Mouse (Mus musculus): ENCODE results near the gene Podxl2. TPM values are rescaled to one million over a fixed set of nuclear protein-coding genes. Genes with fewer than 3 reads are reported as not detected.

The Podxl2 gene
- total RNA-seq, 2 experiments from 2014 or later: 63.1 to 63.5 TPM

- DNase-seq (ENCODE audit: low spot score): no peak
These were observed 71.8 kb downstream of the Podxl2 start for GRCm38 (mm10) chr6:88803051-88803450.

GRCm38 (mm10) chr6:88800735-88801134 is 74.1 kb downstream of the Podxl2 start:
- DNase-seq (ENCODE audit: low spot score): no peak

GRCm38 (mm10) chr6:88800191-88800590 is 74.7 kb downstream of the Podxl2 start:
- DNase-seq (ENCODE audit: low spot score): no peak

GRCm38 (mm10) chr6:88794561-88794971 is 80.3 kb downstream of the Podxl2 start:
- no peak for DNase-seq (ENCODE audit: low spot score)

GRCm38 (mm10) chr6:88793872-88794271 is 81.0 kb downstream of the Podxl2 start:
- no peak for DNase-seq (ENCODE audit: low spot score)

GRCm38 (mm10) chr6:88793243-88793642 is 81.6 kb downstream of the Podxl2 start:
- DNase-seq (ENCODE audit: low spot score): no peak

Other genes starting within 250 kb of the Podxl2 start
- 10 to 100 TPM; 87.6 to 90.7 TPM for gene Kbtbd12, start 237.1 kb downstream of the Podxl2 start, total RNA-seq (2021)
- gene Mgll, start 150.6 kb downstream of the Podxl2 start, total RNA-seq (2021): 10 to 100 TPM; 25.2 to 45.8 TPM
- 10 to 100 TPM; 20.6 to 23.2 TPM for gene Abtb1, start 33.1 kb downstream of the Podxl2 start, total RNA-seq (2021)
- gene Mcm2, start 23.7 kb upstream of the Podxl2 start, total RNA-seq (2021): 1 to 10 TPM; 6.1 to 6.4 TPM
- gene Tpra1, start 27.2 kb upstream of the Podxl2 start, total RNA-seq (2021): 10 to 100 TPM; 17.9 to 27.9 TPM

Measured in gastrocnemius, adult 18-20 months (tissue).